Mouse (Mus musculus) megakaryocyte, adult 5-6 weeks (primary cell): ENCODE data around the gene Slc38a11. TPM values are rescaled to one million over a fixed set of nuclear protein-coding genes. Genes with fewer than 3 reads are reported as not detected.

Source experiments
- ATAC-seq: 2 replicates; pipeline ENCODE4 v1.8.0; 2016; ENCODE audit warnings: mild to moderate bottlenecking, inconsistent platforms; ENCODE audit not compliant: poor library complexity, severe bottlenecking
- total RNA-seq, 2 experiments: library from RNA; stranded (forward) in 1 of 2; stranded (reverse) in 1 of 2; fragments of 153-499, 151-499 nt in 1 of 2; fragments of 221-1000, 200-1000 nt in 1 of 2; gene quantifications; 2 replicates each; pipeline versions ENCODE4 v1.2.3 to v1.2.4; 2015 to 2017

The Slc38a11 gene
- total RNA-seq, 2 experiments from 2014 or later, result not detected

GRCm38 (mm10) chr2:65331321-65331720 lies 32.5 kb downstream of the Slc38a11 start:
- ATAC-seq, result peak; percentile 83

- ATAC-seq, result no peak
Observed at GRCm38 (mm10) chr2:65321998-65322754, 41.7 kb downstream of the Slc38a11 start.

GRCm38 (mm10) chr2:65320975-65321374 lies 42.9 kb downstream of the Slc38a11 start:
- no peak for ATAC-seq

GRCm38 (mm10) chr2:65316721-65317120 lies 47.1 kb downstream of the Slc38a11 start:
- ATAC-seq, result no peak

- no peak for ATAC-seq
Observed at GRCm38 (mm10) chr2:65311250-65311649, 52.6 kb downstream of the Slc38a11 start.

- ATAC-seq, result no peak
Observed at GRCm38 (mm10) chr2:65296541-65296940, 67.3 kb downstream of the Slc38a11 start.

- peak; percentile 52; the same call in 1 of the 2 replicates for ATAC-seq
Observed at GRCm38 (mm10) chr2:65294092-65294491, 69.7 kb downstream of the Slc38a11 start.

- no peak for ATAC-seq
Observed at GRCm38 (mm10) chr2:65293411-65293810, 70.4 kb downstream of the Slc38a11 start.

GRCm38 (mm10) chr2:65289721-65290120 lies 74.1 kb downstream of the Slc38a11 start:
- ATAC-seq, result peak; percentile 33; the same call in 1 of the 2 replicates

- no peak for ATAC-seq
Observed at GRCm38 (mm10) chr2:65288696-65289095, 75.1 kb downstream of the Slc38a11 start.

GRCm38 (mm10) chr2:65285380-65285779 lies 78.5 kb downstream of the Slc38a11 start:
- no peak for ATAC-seq

GRCm38 (mm10) chr2:65282979-65283378 lies 80.9 kb downstream of the Slc38a11 start:
- ATAC-seq, result peak; percentile 74

GRCm38 (mm10) chr2:65279029-65279690 lies 84.7 kb downstream of the Slc38a11 start:
- ATAC-seq, result no peak

- no peak for ATAC-seq
Observed at GRCm38 (mm10) chr2:65275443-65276061, 88.3 kb downstream of the Slc38a11 start.

- ATAC-seq, result no peak
Observed at GRCm38 (mm10) chr2:65273910-65274309, 89.9 kb downstream of the Slc38a11 start.

- no peak for ATAC-seq
Observed at GRCm38 (mm10) chr2:65268731-65269130, 95.1 kb downstream of the Slc38a11 start.

GRCm38 (mm10) chr2:65267834-65268233 lies 96.0 kb downstream of the Slc38a11 start:
- ATAC-seq, result no peak

GRCm38 (mm10) chr2:65266576-65267299 lies 97.1 kb downstream of the Slc38a11 start:
- no peak for ATAC-seq
